Mouse (Mus musculus) CH12.LX (cell line): Measurements from ENCODE around the gene Hist1h3e.

Experiments used
- CHD2 ChIP-seq: IDR thresholded peaks from 2 replicates; pipeline ENCODE4 v1.6.1; 2011; ENCODE audit warnings: low read length, improper control_type of control experiment
- CTCF ChIP-seq, 2 experiments: IDR thresholded peaks in 1 of 2; conservative IDR thresholded peaks in 1 of 2; 2 replicates each; pipeline ENCODE4 v1.5.1; 2011 to 2012; ENCODE audit warnings: low read depth in 2 of 2, low read length in 2 of 2, improper control_type of control experiment in 1 of 2, inconsistent platforms in 1 of 2, mild to moderate bottlenecking in 1 of 2, moderate library complexity in 1 of 2
- MYC ChIP-seq: IDR thresholded peaks from 2 replicates; pipeline ENCODE4 v1.6.1; 2011; ENCODE audit warnings: low read depth, mild to moderate bottlenecking, improper control_type of control experiment, low read length
- NRF1 ChIP-seq: IDR thresholded peaks from 2 replicates; pipeline ENCODE4 v1.6.1; 2014; ENCODE audit warnings: low read depth, mild to moderate bottlenecking, inconsistent platforms, low read length, improper control_type of control experiment, moderate library complexity
- PAX5 ChIP-seq: IDR thresholded peaks from 2 replicates; pipeline ENCODE4 v1.6.1; 2012; ENCODE audit warnings: low read length, inconsistent platforms, mixed read lengths
- POLR2A ChIP-seq: IDR thresholded peaks from 2 replicates; pipeline ENCODE4 v1.6.1; 2011; ENCODE audit warnings: low read depth, mild to moderate bottlenecking, improper control_type of control experiment, low read length

DNA sequence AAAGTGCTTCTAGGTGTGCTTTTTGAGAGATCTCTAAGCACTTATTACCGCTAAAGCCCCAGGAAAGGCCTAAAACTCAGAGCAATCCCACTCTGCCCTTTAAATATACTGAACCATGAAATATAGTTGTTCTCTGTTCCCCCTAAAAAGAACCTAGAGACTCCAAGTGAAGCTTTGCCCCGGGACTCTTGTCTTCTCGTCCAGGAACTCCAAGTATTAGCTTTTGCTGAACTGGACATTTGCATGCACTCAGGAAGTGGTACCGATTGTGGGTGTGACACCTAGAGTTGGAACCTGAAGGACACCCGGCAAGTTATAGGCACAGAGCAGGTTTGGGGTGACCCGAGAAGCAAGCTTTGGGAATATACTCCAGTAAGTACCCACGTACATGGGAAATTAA, 29.0 kb upstream of the Hist1h3e start:
- TF ChIP-seq CHD2 (no peak), PAX5 (no peak), CTCF (conservative IDR thresholded peaks at IDR 0.05 in 1 of 2, IDR thresholded peaks at IDR 0.05 in 1 of 2; ENCODE audit: low read depth in 2 of 2, low read length in 2 of 2) (no peak), POLR2A (no peak), NRF1 (no peak), MYC (no peak)
